Mouse (Mus musculus) small intestine, adult 2 months (tissue): Measurements from ENCODE around the gene Mapk8. TPM values are rescaled to one million over a fixed set of nuclear protein-coding genes. Genes with fewer than 3 reads are reported as not detected.

Experiments used
- H3K27ac ChIP-seq: fragments of 200-500 bp; 2 replicates; pipeline ENCODE4 v1.5.1; 2012; ENCODE audit warnings: low read depth, low read length, control low read depth, inconsistent platforms; ENCODE audit not compliant: insufficient read depth
- H3K27me3 ChIP-seq: fragments of 200-500 bp; 2 replicates; pipeline ENCODE4 v1.6.1; 2012; ENCODE audit warnings: mild to moderate bottlenecking, moderate library complexity, low read length, inconsistent platforms; ENCODE audit not compliant: control insufficient read depth, insufficient read depth
- H3K36me3 ChIP-seq: fragments of 200-500 bp; 2 replicates; pipeline ENCODE4 v1.6.1; 2012; ENCODE audit warnings: mild to moderate bottlenecking, low read length, control low read depth, inconsistent platforms; ENCODE audit not compliant: control insufficient read depth, insufficient read depth
- H3K4me1 ChIP-seq: fragments of 200-500 bp; 2 replicates; pipeline ENCODE4 v1.6.1; 2012; ENCODE audit warnings: low read length, inconsistent platforms, mixed read lengths; ENCODE audit not compliant: control insufficient read depth, insufficient read depth, insufficient read length
- H3K4me3 ChIP-seq: fragments of 200-500 bp; 2 replicates; pipeline ENCODE4 v1.5.1; 2012; ENCODE audit warnings: low read depth, mild to moderate bottlenecking, control low read depth, inconsistent platforms, low read length, moderate library complexity
- CTCF ChIP-seq: fragments of 200-500 bp; IDR thresholded peaks from 2 replicates; pipeline ENCODE4 v1.5.1; 2012; ENCODE audit warnings: low read depth, mild to moderate bottlenecking, control low read depth, inconsistent platforms, low read length, moderate library complexity, mixed read lengths; ENCODE audit not compliant: insufficient replicate concordance, insufficient read length; ENCODE audit errors: extremely low read depth
- POLR2A ChIP-seq: fragments of 200-500 bp; IDR thresholded peaks from 2 replicates; pipeline ENCODE4 v1.6.1; 2012; ENCODE audit warnings: low read depth, mild to moderate bottlenecking, control low read depth, inconsistent platforms, low read length, moderate library complexity
- WGBS: fragments of 180-500 bp; shearing (Covaris S2); methylation state at CpG from one replicate; pipeline ENCODE4 v1.1.7; 2018; 5-methylcytosine and 5-hydroxymethylcytosine counted together
- polyA plus RNA-seq: library from polyadenylated mRNA; depleted of rRNA; stranded (reverse); fragments of >200 nt; gene quantifications from 2 replicates; pipeline ENCODE4 v1.2.3, GENCODE M21; 2012

Gene Mapk8
- polyA plus RNA-seq, 1 experiment, result 11.8 TPM

GRCm38 (mm10) chr14:33398065-33398860, 48.7 kb downstream of the Mapk8 start:
- Histone ChIP-seq H3K27me3 (no peaks in the 10 kb centered on the region), H3K36me3 (peaks cover 7% of the 10 kb centered on the region), H3K27ac (no peak overlapping the region), H3K4me3 (no peak overlapping the region), H3K4me1 (no peaks in the 10 kb centered on the region)
- TF ChIP-seq POLR2A (no peak), CTCF (no peak)
- WGBS, result 85% methylated on average over 5 of the region's 5 CpGs

- Histone ChIP-seq H3K4me3 (no peak overlapping the region), H3K4me1 (no peaks in the 10 kb centered on the region), H3K27me3 (no peaks in the 10 kb centered on the region), H3K36me3 (peaks cover 20% of the 10 kb centered on the region), H3K27ac (no peak overlapping the region)
- 76% methylated on average over 6 of the region's 6 CpGs for WGBS
- no peak for TF ChIP-seq CTCF
- no peak for TF ChIP-seq POLR2A
Measured at GRCm38 (mm10) chr14:33380830-33381457, 66.0 kb downstream of the Mapk8 start.

- Histone ChIP-seq H3K27me3 (no peaks in the 10 kb centered on the region), H3K4me3 (no peak overlapping the region), H3K4me1 (no peaks in the 10 kb centered on the region; the same call in 1 of the 2 replicates), H3K27ac (no peak overlapping the region), H3K36me3 (peaks cover 11% of the 10 kb centered on the region)
- no peak for TF ChIP-seq POLR2A
- no peak for TF ChIP-seq CTCF
- WGBS, result 84% methylated on average over 5 of the region's 5 CpGs
Measured at GRCm38 (mm10) chr14:33378723-33379122, 68.2 kb downstream of the Mapk8 start.

- H3K36me3 ChIP-seq, result peaks cover 7% of the 10 kb centered on the region
- WGBS, result 79% methylated on average over 3 of the region's 3 CpGs
- no peak overlapping the region for H3K4me3 ChIP-seq
- TF ChIP-seq CTCF (no peak), POLR2A (no peak)
- no peak overlapping the region for H3K27ac ChIP-seq
- H3K27me3 ChIP-seq, result no peaks in the 10 kb centered on the region
- H3K4me1 ChIP-seq, result no peaks in the 10 kb centered on the region; the same call in 1 of the 2 replicates
Measured at GRCm38 (mm10) chr14:33377211-33377610, 69.7 kb downstream of the Mapk8 start.

GRCm38 (mm10) chr14:33374089-33374488, 72.9 kb downstream of the Mapk8 start:
- whole genome bisulfite sequencing, result 56% methylated on average over 1 of the region's 1 CpGs

GRCm38 (mm10) chr14:33373271-33373670, 73.7 kb downstream of the Mapk8 start:
- no peak overlapping the region for H3K27ac ChIP-seq
- TF ChIP-seq POLR2A, result no peak
- TF ChIP-seq CTCF, result no peak
- H3K36me3 ChIP-seq, result no peaks in the 10 kb centered on the region
- no peaks in the 10 kb centered on the region; the same call in 1 of the 2 replicates for H3K4me1 ChIP-seq
- H3K4me3 ChIP-seq, result no peak overlapping the region
- WGBS, result 38% methylated on average over 1 of the region's 1 CpGs
- no peaks in the 10 kb centered on the region for H3K27me3 ChIP-seq

More at GRCm38 (mm10) chr14:33374089-33374488, 72.9 kb downstream of the Mapk8 start:
- no peak for TF ChIP-seq CTCF
- Histone ChIP-seq H3K27ac (no peak overlapping the region), H3K4me3 (no peak overlapping the region), H3K36me3 (no peaks in the 10 kb centered on the region), H3K4me1 (no peaks in the 10 kb centered on the region; the same call in 1 of the 2 replicates), H3K27me3 (no peaks in the 10 kb centered on the region)

GRCm38 (mm10) chr14:33371248-33371647, 75.7 kb downstream of the Mapk8 start:
- no peak overlapping the region for H3K27ac ChIP-seq
- no peaks in the 10 kb centered on the region; the same call in 1 of the 2 replicates for H3K4me1 ChIP-seq
- H3K27me3 ChIP-seq, result no peaks in the 10 kb centered on the region
- no peaks in the 10 kb centered on the region for H3K36me3 ChIP-seq
- WGBS, result 13% methylated on average over 3 of the region's 3 CpGs
- TF ChIP-seq POLR2A (no peak), CTCF (peak; percentile 62; the same call in 1 of the 2 replicates)
- no peak overlapping the region for H3K4me3 ChIP-seq
